Mouse (Mus musculus): ENCODE data around the gene Nmrk1.

The Nmrk1 gene

GRCm38 (mm10) chr19:18655999-18656398, 24.2 kb downstream of the Nmrk1 start:
- DNase-seq, result no peak

- no peak for DNase-seq
These were observed 26.7 kb downstream of the Nmrk1 start for GRCm38 (mm10) chr19:18658473-18658872.

- DNase-seq, result no peak
These were observed 27.6 kb downstream of the Nmrk1 start for GRCm38 (mm10) chr19:18659349-18659748.

GRCm38 (mm10) chr19:18660466-18660865, 28.7 kb downstream of the Nmrk1 start:
- no peak for DNase-seq

GRCm38 (mm10) chr19:18661683-18662082, 29.9 kb downstream of the Nmrk1 start:
- no peak for DNase-seq

GRCm38 (mm10) chr19:18663904-18664303, 32.2 kb downstream of the Nmrk1 start:
- DNase-seq, result no peak

GRCm38 (mm10) chr19:18666966-18667365, 35.2 kb downstream of the Nmrk1 start:
- DNase-seq, result no peak

GRCm38 (mm10) chr19:18669551-18669950, 37.8 kb downstream of the Nmrk1 start:
- DNase-seq, result no peak

GRCm38 (mm10) chr19:18670608-18671007, 38.9 kb downstream of the Nmrk1 start, which contains the start of gene Carnmt1:
Carnmt1 (plus strand) TSS chr19:18670764.
- DNase-seq, result peak; percentile 100

GRCm38 (mm10) chr19:18671056-18671741, 39.4 kb downstream of the Nmrk1 start:
- DNase-seq, result peak; percentile 59

GRCm38 (mm10) chr19:18672498-18672897, 40.7 kb downstream of the Nmrk1 start:
- DNase-seq, result no peak

GRCm38 (mm10) chr19:18673116-18673515, 41.4 kb downstream of the Nmrk1 start:
- no peak for DNase-seq

GRCm38 (mm10) chr19:18682142-18682541, 50.4 kb downstream of the Nmrk1 start:
- no peak for DNase-seq

- peak; percentile 70 for DNase-seq
These were observed 55.8 kb downstream of the Nmrk1 start for GRCm38 (mm10) chr19:18687556-18687955.

GRCm38 (mm10) chr19:18692176-18692575, 60.4 kb downstream of the Nmrk1 start:
- DNase-seq, result no peak

GRCm38 (mm10) chr19:18692768-18693167, 61.0 kb downstream of the Nmrk1 start:
- no peak for DNase-seq

GRCm38 (mm10) chr19:18695116-18695515, 63.4 kb downstream of the Nmrk1 start:
- no peak for DNase-seq

GRCm38 (mm10) chr19:18695552-18695951, 63.8 kb downstream of the Nmrk1 start:
- DNase-seq, result no peak

Data from embryo, embryonic 11 days (tissue).